ENCODE assay signal across 21 mouse cellular contexts in genomic region chr9:20510346-20510745, GRCm38 (mm10). TPM values are rescaled to one million over a fixed set of nuclear protein-coding genes. Genes with fewer than 3 reads are reported as not detected.
DNase-seq lines count a peak whose midpoint lies in the region; ATAC-seq and TF ChIP-seq lines count a peak whose summit lies in the region.
"Had no signal": no experiment of that assay in that cellular context is flagged by ENCODE, and none has a peak within 500 bp of the region (broad histone marks: within the 10 kb centered on the region; RNA-seq: fewer than 3 reads in every experiment).

No protein-coding gene starts in this region.

- H3K27me3 ChIP-seq in intestine, embryonic 16.5 days (replicated peaks; ENCODE audit: control insufficient read depth, insufficient read depth, low read length), result no peaks in the 10 kb centered on the region
- no peaks in the 10 kb centered on the region for H3K27me3 ChIP-seq in intestine, embryonic 15.5 days (replicated peaks)
- no peaks in the 10 kb centered on the region for H3K27me3 ChIP-seq in midbrain, embryonic 11.5 days (ENCODE audit: control insufficient read depth, insufficient read depth, low read length)
- H3K27me3 ChIP-seq in midbrain, embryonic 10.5 days (ENCODE audit: low read depth, poor library complexity, severe bottlenecking), result no peaks in the 10 kb centered on the region
- H3K27me3 ChIP-seq in MEL (ENCODE audit: control insufficient read depth in 1 of 2, insufficient read depth in 2 of 2, low read length in 2 of 2), result no peaks in the 10 kb centered on the region
- no peaks in the 10 kb centered on the region for H3K27me3 ChIP-seq in intestine, postnatal 0 days (replicated peaks; ENCODE audit: control insufficient read depth, insufficient read depth, low read length)
- H3K27me3 ChIP-seq in hindbrain, embryonic 13.5 days, result no peaks in the 10 kb centered on the region
- H3K27me3 ChIP-seq: embryonic facial prominence, embryonic 12.5 days; forebrain, embryonic 13.5 days; forebrain, embryonic 15.5 days; Patski had no signal

- peaks cover 8% of the 10 kb centered on the region for H3K36me3 ChIP-seq in intestine, embryonic 16.5 days (ENCODE audit: control insufficient read depth, insufficient read depth, low read length)
- H3K36me3 ChIP-seq in intestine, embryonic 15.5 days, result peaks cover 13% of the 10 kb centered on the region
- H3K36me3 ChIP-seq in midbrain, embryonic 11.5 days (ENCODE audit: control insufficient read depth, insufficient read depth, low read length), result peaks cover 19% of the 10 kb centered on the region
- peaks cover 96% of the 10 kb centered on the region for H3K36me3 ChIP-seq in midbrain, embryonic 10.5 days
- peaks cover 51 to 56% of the 10 kb centered on the region in 2 experiments for H3K36me3 ChIP-seq in MEL (ENCODE audit: control insufficient read depth in 1 of 2, insufficient read depth in 2 of 2, low read length in 2 of 2)
- peaks cover 23% of the 10 kb centered on the region for H3K36me3 ChIP-seq in intestine, postnatal 0 days (ENCODE audit: control insufficient read depth, insufficient read depth)
- peaks cover 60% of the 10 kb centered on the region for H3K36me3 ChIP-seq in hindbrain, embryonic 13.5 days

- 0 out of 2 replicates have a peak, but pooled peaks have one; percentile 34 for ATAC-seq in intestine, embryonic 16.5 days
- ATAC-seq in intestine, embryonic 15.5 days, result no peak
- no peak for ATAC-seq in midbrain, embryonic 11.5 days (ENCODE audit: low FRiP score)
- no peak for ATAC-seq in intestine, postnatal 0 days
- no peak for ATAC-seq in hindbrain, embryonic 13.5 days (ENCODE audit: low FRiP score)
- ATAC-seq: activated CD4-positive, CD25-positive, alpha-beta regulatory T cell, adult 4 months; forebrain, embryonic 13.5 days; forebrain, embryonic 15.5 days; Patski had no signal

- H3K4me3 ChIP-seq in intestine, embryonic 16.5 days (ENCODE audit: low read length), result no peak overlapping the region
- no peak overlapping the region for H3K4me3 ChIP-seq in intestine, embryonic 15.5 days (replicated peaks)
- no peak overlapping the region for H3K4me3 ChIP-seq in midbrain, embryonic 11.5 days (ENCODE audit: low read depth, low read length)
- no peak overlapping the region for H3K4me3 ChIP-seq in midbrain, embryonic 10.5 days
- H3K4me3 ChIP-seq in MEL (ENCODE audit: control insufficient read depth in 1 of 2, insufficient read depth in 1 of 2, low read depth in 2 of 2, low read length in 2 of 2), result no peak overlapping the region
- H3K4me3 ChIP-seq in intestine, postnatal 0 days (ENCODE audit: low read depth, low read length), result no peak overlapping the region
- H3K4me3 ChIP-seq in hindbrain, embryonic 13.5 days, result no peak overlapping the region
- H3K4me3 ChIP-seq: embryonic facial prominence, embryonic 10.5 days; embryonic facial prominence, embryonic 12.5 days; forebrain, embryonic 13.5 days; forebrain, embryonic 15.5 days had no signal

- TF ChIP-seq RAD21 in MEL (IDR thresholded peaks at IDR 0.05; ENCODE audit: low read depth, low read length), result no peak

- no peak for TF ChIP-seq CTCF in MEL (IDR thresholded peaks at IDR 0.05 in 2 of 3, conservative IDR thresholded peaks at IDR 0.05 in 1 of 3; ENCODE audit: control insufficient read depth in 1 of 3, insufficient read depth in 1 of 3, low read depth in 2 of 3, low read length in 3 of 3, poor library complexity in 1 of 3, severe bottlenecking in 1 of 3)
- no peak for TF ChIP-seq CTCF in intestine, postnatal 0 days (IDR thresholded peaks at IDR 0.05; ENCODE audit: low read depth)

- TF ChIP-seq POLR2A in MEL (IDR thresholded peaks at IDR 0.05; ENCODE audit: control insufficient read depth in 1 of 2, insufficient read depth in 1 of 2, low read depth in 1 of 2, low read length in 2 of 2, poor library complexity in 1 of 2), result no peak

- WGBS in intestine, embryonic 16.5 days, result 45% methylated on average over 1 of the region's 1 CpGs
- WGBS in intestine, embryonic 15.5 days, result 54% methylated on average over 1 of the region's 1 CpGs
- 82% methylated on average over 1 of the region's 1 CpGs for WGBS in midbrain, embryonic 11.5 days
- WGBS in midbrain, embryonic 10.5 days, result 79% methylated on average over 1 of the region's 1 CpGs
- WGBS in intestine, postnatal 0 days, result 35% methylated on average over 1 of the region's 1 CpGs
- 81% methylated on average over 1 of the region's 1 CpGs for WGBS in hindbrain, embryonic 13.5 days

- H3K79me2 ChIP-seq in MEL (ENCODE audit: control insufficient read depth, insufficient read depth, low read length, poor library complexity), result peaks cover 12% of the 10 kb centered on the region

- DNase-seq in midbrain, embryonic 11.5 days (ENCODE audit: low spot score, missing footprints), result peak; percentile 78
- no peak for DNase-seq in midbrain, embryonic 10.5 days (ENCODE audit: low spot score)
- peak; percentile 61 for DNase-seq in MEL (ENCODE audit: low read depth, low spot score)
- DNase-seq: adrenal gland, adult 8-10 months; adrenal gland, postnatal 14 days; adrenal gland, postnatal 36 days; cerebellum, adult 11-12 months; cerebellum, adult 2 months; cerebellum, adult 9-10 months; cerebellum, postnatal 10 days; cerebellum, postnatal 25 days had no signal

- TF ChIP-seq EP300 in MEL (IDR thresholded peaks at IDR 0.05; ENCODE audit: low read depth in 1 of 2, low read length in 2 of 2), result no peak; a peak in 1 of 4 replicates

- no peaks in the 10 kb centered on the region for H3K9me3 ChIP-seq in intestine, embryonic 16.5 days (ENCODE audit: control insufficient read depth, low read length)
- H3K9me3 ChIP-seq in intestine, embryonic 15.5 days, result no peaks in the 10 kb centered on the region
- H3K9me3 ChIP-seq in midbrain, embryonic 11.5 days (ENCODE audit: control insufficient read depth, low read length), result no peaks in the 10 kb centered on the region
- H3K9me3 ChIP-seq in midbrain, embryonic 10.5 days (replicated peaks), result no peaks in the 10 kb centered on the region
- H3K9me3 ChIP-seq in MEL (replicated peaks; ENCODE audit: insufficient read depth, low read length), result no peaks in the 10 kb centered on the region
- H3K9me3 ChIP-seq in intestine, postnatal 0 days (ENCODE audit: control insufficient read depth), result no peaks in the 10 kb centered on the region
- H3K9me3 ChIP-seq in hindbrain, embryonic 13.5 days, result no peaks in the 10 kb centered on the region
- H3K9me3 ChIP-seq: embryonic facial prominence, embryonic 10.5 days; embryonic facial prominence, embryonic 12.5 days; forebrain, embryonic 13.5 days; forebrain, embryonic 15.5 days had no signal

- H3K4me1 ChIP-seq in intestine, embryonic 16.5 days (ENCODE audit: control insufficient read depth, insufficient read depth, low read length), result no peaks in the 10 kb centered on the region; the same call in 1 of the 2 replicates
- no peaks in the 10 kb centered on the region; the same call in 1 of the 2 replicates for H3K4me1 ChIP-seq in intestine, embryonic 15.5 days (replicated peaks)
- no peaks in the 10 kb centered on the region for H3K4me1 ChIP-seq in midbrain, embryonic 11.5 days (ENCODE audit: control insufficient read depth, insufficient read depth, low read length)
- no peaks in the 10 kb centered on the region for H3K4me1 ChIP-seq in midbrain, embryonic 10.5 days
- H3K4me1 ChIP-seq in MEL (ENCODE audit: control insufficient read depth in 1 of 2, insufficient read depth in 2 of 2, low read length in 2 of 2), result peaks cover 31 to 32% of the 10 kb centered on the region in 2 experiments
- no peaks in the 10 kb centered on the region for H3K4me1 ChIP-seq in intestine, postnatal 0 days (replicated peaks; ENCODE audit: control insufficient read depth, insufficient read depth, low read length)
- peaks cover 30% of the 10 kb centered on the region for H3K4me1 ChIP-seq in hindbrain, embryonic 13.5 days (replicated peaks)

- no peak overlapping the region for H3K9ac ChIP-seq in intestine, embryonic 16.5 days (ENCODE audit: low read depth, low read length)
- no peak overlapping the region for H3K9ac ChIP-seq in intestine, embryonic 15.5 days
- H3K9ac ChIP-seq in midbrain, embryonic 11.5 days (ENCODE audit: low read length), result no peak overlapping the region
- no peak overlapping the region for H3K9ac ChIP-seq in MEL (ENCODE audit: control insufficient read depth, low read depth, low read length, poor library complexity, severe bottlenecking)
- H3K9ac ChIP-seq in intestine, postnatal 0 days (ENCODE audit: low read depth, low read length), result no peak overlapping the region
- H3K9ac ChIP-seq in hindbrain, embryonic 13.5 days, result no peak overlapping the region
- H3K9ac ChIP-seq: embryonic facial prominence, embryonic 12.5 days; forebrain, embryonic 13.5 days; forebrain, embryonic 15.5 days had no signal

- no peak overlapping the region for H3K27ac ChIP-seq in intestine, embryonic 16.5 days (ENCODE audit: low read length)
- H3K27ac ChIP-seq in intestine, embryonic 15.5 days, result no peak overlapping the region
- no peak overlapping the region for H3K27ac ChIP-seq in midbrain, embryonic 11.5 days (ENCODE audit: low read depth, low read length)
- H3K27ac ChIP-seq in midbrain, embryonic 10.5 days (replicated peaks), result no peak overlapping the region
- H3K27ac ChIP-seq in MEL (ENCODE audit: control insufficient read depth, low read depth, low read length), result no peak overlapping the region
- peak overlapping the region; percentile 15; the same call in 1 of the 2 replicates for H3K27ac ChIP-seq in intestine, postnatal 0 days (ENCODE audit: low read depth, low read length)
- no peak overlapping the region for H3K27ac ChIP-seq in hindbrain, embryonic 13.5 days
- H3K27ac ChIP-seq: embryonic facial prominence, embryonic 10.5 days; embryonic facial prominence, embryonic 12.5 days; forebrain, embryonic 13.5 days; forebrain, embryonic 15.5 days had no signal

- no peak overlapping the region for H3K4me2 ChIP-seq in intestine, embryonic 16.5 days (ENCODE audit: low read depth, low read length)
- no peak overlapping the region for H3K4me2 ChIP-seq in intestine, embryonic 15.5 days (replicated peaks)
- no peak overlapping the region for H3K4me2 ChIP-seq in midbrain, embryonic 11.5 days
- no peak overlapping the region for H3K4me2 ChIP-seq in intestine, postnatal 0 days (replicated peaks; ENCODE audit: low read depth)
- no peak overlapping the region for H3K4me2 ChIP-seq in hindbrain, embryonic 13.5 days
- H3K4me2 ChIP-seq: embryonic facial prominence, embryonic 12.5 days; forebrain, embryonic 13.5 days; forebrain, embryonic 15.5 days had no signal

RNA-seq across cellular contexts. Expression of gene Zfp266, which starts 10.9 kb away (rescaled TPM):
- 44.1 and 49.3 TPM in 2 replicates for polyA plus RNA-seq in intestine, embryonic 16.5 days (2015; fragmentation: Nextera tagmentation; extraction: Ambion mirVana)
- polyA plus RNA-seq in intestine, embryonic 15.5 days (2015; fragmentation: Nextera tagmentation; extraction: Ambion mirVana), result 55.1 and 62.4 TPM in 2 replicates
- 127 and 140 TPM in 2 replicates for polyA plus RNA-seq in midbrain, embryonic 11.5 days (2014; fragmentation: Nextera tagmentation; extraction: Ambion mirVana)
- polyA plus RNA-seq in midbrain, embryonic 10.5 days (2016; fragmentation: Nextera tagmentation; extraction: Ambion mirVana), result 117 and 139 TPM in 2 replicates
- 68.1 and 88.0 TPM in 2 replicates for total RNA-seq in MEL (2012; rRNA removed)
- polyA plus RNA-seq in MEL (2012; ENCODE audit: insufficient read depth in 1 of 2, insufficient read length in 2 of 2, low read depth in 1 of 2, low replicate concordance in 2 of 2, missing spikeins in 1 of 2), result 10 to 100 TPM; 30.7 to 31.5 TPM
- 17.5 and 22.1 TPM in 2 replicates for polyA plus RNA-seq in intestine, postnatal 0 days (2015; fragmentation: Nextera tagmentation; extraction: Ambion mirVana)
- polyA plus RNA-seq in hindbrain, embryonic 13.5 days (2015; fragmentation: Nextera tagmentation; extraction: Ambion mirVana), result 124 and 131 TPM in 2 replicates

RNA-seq across cellular contexts. Expression of gene Zfp426, which starts 17.8 kb away (rescaled TPM):
- 14.2 and 14.4 TPM in 2 replicates for polyA plus RNA-seq in intestine, embryonic 16.5 days (2015; fragmentation: Nextera tagmentation; extraction: Ambion mirVana)
- 15.1 and 15.7 TPM in 2 replicates for polyA plus RNA-seq in intestine, embryonic 15.5 days (2015; fragmentation: Nextera tagmentation; extraction: Ambion mirVana)
- polyA plus RNA-seq in midbrain, embryonic 11.5 days (2014; fragmentation: Nextera tagmentation; extraction: Ambion mirVana), result 37.3 and 41.7 TPM in 2 replicates
- polyA plus RNA-seq in midbrain, embryonic 10.5 days (2016; fragmentation: Nextera tagmentation; extraction: Ambion mirVana), result 27.3 and 31.3 TPM in 2 replicates
- 32.1 and 41.5 TPM in 2 replicates for total RNA-seq in MEL (2012; rRNA removed)
- polyA plus RNA-seq in MEL (2012; ENCODE audit: insufficient read depth in 1 of 2, insufficient read length in 2 of 2, low read depth in 1 of 2, low replicate concordance in 2 of 2, missing spikeins in 1 of 2), result 10 to 100 TPM in 1 of 2 experiments, not detected in 1; 30.7 TPM
- polyA plus RNA-seq in intestine, postnatal 0 days (2015; fragmentation: Nextera tagmentation; extraction: Ambion mirVana), result 8.5 and 9.4 TPM in 2 replicates
- polyA plus RNA-seq in hindbrain, embryonic 13.5 days (2015; fragmentation: Nextera tagmentation; extraction: Ambion mirVana), result 29.9 and 32.3 TPM in 2 replicates

RNA-seq across cellular contexts. Expression of gene Zfp26, which starts 50.4 kb away (rescaled TPM):
- 9.7 TPM in 2 replicates for polyA plus RNA-seq in intestine, embryonic 16.5 days (2015; fragmentation: Nextera tagmentation; extraction: Ambion mirVana)
- 11.9 and 14.7 TPM in 2 replicates for polyA plus RNA-seq in intestine, embryonic 15.5 days (2015; fragmentation: Nextera tagmentation; extraction: Ambion mirVana)
- 30.9 and 34.9 TPM in 2 replicates for polyA plus RNA-seq in midbrain, embryonic 11.5 days (2014; fragmentation: Nextera tagmentation; extraction: Ambion mirVana)
- polyA plus RNA-seq in midbrain, embryonic 10.5 days (2016; fragmentation: Nextera tagmentation; extraction: Ambion mirVana), result 20.5 and 23.3 TPM in 2 replicates
- total RNA-seq in MEL (2012; rRNA removed), result 50.5 and 52.5 TPM in 2 replicates
- polyA plus RNA-seq in MEL (2012; ENCODE audit: insufficient read depth in 1 of 2, insufficient read length in 2 of 2, low read depth in 1 of 2, low replicate concordance in 2 of 2, missing spikeins in 1 of 2), result 10 to 100 TPM; 18.5 to 55.4 TPM
- polyA plus RNA-seq in intestine, postnatal 0 days (2015; fragmentation: Nextera tagmentation; extraction: Ambion mirVana), result 5.3 and 5.6 TPM in 2 replicates
- polyA plus RNA-seq in hindbrain, embryonic 13.5 days (2015; fragmentation: Nextera tagmentation; extraction: Ambion mirVana), result 16.4 and 17.9 TPM in 2 replicates
